Mouse (Mus musculus) inflammation-experienced regulatory T-cells, adult 6 months (primary cell): ENCODE data around the gene Flvcr2. TPM values are rescaled to one million over a fixed set of nuclear protein-coding genes. Genes with fewer than 3 reads are reported as not detected.

Source experiments
- ATAC-seq: one replicate; pipeline ENCODE4 v1.8.0; 2017
- polyA plus RNA-seq, 3 experiments: library from polyadenylated mRNA; unstranded; fragments of 100-300 nt; shearing (Covaris generic); gene quantifications; one replicate each; pipeline ENCODE4 v1.2.1; 2017

Flvcr2 gene
- under 1 TPM; 0.58 to 0.74 (median 0.60) TPM for polyA plus RNA-seq

- peak; percentile 69 for ATAC-seq
Measured at GRCm38 (mm10) chr12:85745827-85746695, at the start of gene Flvcr2. TSS of gene Flvcr2 (plus strand) at chr12:85746539.

DNA sequence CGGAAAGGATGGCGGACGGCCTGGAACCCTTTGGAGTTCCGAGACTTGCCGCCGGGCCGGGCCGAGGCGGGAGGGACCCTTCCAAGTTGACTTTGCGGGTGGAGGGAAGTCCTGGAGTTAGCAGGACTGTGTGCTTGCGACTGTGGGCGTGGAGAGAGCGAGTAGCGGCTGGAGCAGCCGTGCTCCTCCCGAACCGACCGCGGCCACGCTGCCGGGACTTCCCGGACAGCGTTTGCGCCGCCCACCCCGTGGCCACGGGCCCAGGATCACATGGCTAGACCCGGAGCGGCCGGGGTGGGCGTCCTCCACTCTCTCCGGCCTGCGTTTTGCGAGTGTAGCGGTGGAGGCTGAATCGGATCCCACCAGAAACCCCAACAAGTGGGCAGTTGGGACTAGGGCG, 48.2 kb upstream of the Flvcr2 start:
- peak; percentile 53 for ATAC-seq

GRCm38 (mm10) chr12:85700191-85700841, 46.0 kb upstream of the Flvcr2 start:
- ATAC-seq = no peak

DNA sequence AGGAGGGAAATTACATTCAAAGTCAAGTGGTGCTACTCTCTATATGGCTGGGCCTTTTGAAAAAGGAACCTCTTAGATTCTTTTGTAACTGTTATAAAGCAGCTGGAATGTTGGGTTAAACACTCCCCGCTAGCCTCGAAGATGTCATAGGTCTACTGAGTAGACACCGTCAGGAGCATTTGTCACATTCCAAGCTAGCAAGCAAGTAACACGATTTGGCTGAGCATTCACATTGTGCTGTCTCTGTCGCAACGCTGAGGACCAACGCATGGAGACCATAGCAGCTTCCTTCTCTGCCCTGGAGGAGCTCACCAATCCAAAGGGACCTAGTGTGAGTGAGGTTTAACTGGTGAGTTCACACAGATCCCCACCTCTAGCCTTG, 45.5 kb upstream of the Flvcr2 start:
- no peak for ATAC-seq

- no peak for ATAC-seq
Measured at GRCm38 (mm10) chr12:85702166-85703055, 43.9 kb upstream of the Flvcr2 start.

DNA sequence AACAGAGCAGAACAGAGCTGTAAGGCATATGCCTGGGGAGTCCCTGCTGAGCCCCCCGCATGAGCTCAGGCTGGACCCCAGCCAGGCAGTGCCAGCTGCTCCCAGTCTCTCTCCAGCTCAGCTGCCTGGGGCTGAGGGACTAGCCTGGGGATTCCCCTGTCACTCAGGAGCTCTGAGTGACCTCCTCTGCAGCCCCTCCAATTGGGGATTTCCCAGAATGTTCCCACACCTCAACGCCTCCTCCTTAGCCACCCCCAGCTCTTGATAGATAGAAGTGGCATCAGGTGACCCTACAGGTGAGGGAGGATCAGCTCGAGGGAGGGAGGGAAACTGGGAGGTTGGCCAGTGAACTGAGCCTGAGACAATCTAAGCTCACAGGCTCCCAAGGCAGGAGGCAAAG, 42.8 kb upstream of the Flvcr2 start:
- no peak for ATAC-seq

DNA sequence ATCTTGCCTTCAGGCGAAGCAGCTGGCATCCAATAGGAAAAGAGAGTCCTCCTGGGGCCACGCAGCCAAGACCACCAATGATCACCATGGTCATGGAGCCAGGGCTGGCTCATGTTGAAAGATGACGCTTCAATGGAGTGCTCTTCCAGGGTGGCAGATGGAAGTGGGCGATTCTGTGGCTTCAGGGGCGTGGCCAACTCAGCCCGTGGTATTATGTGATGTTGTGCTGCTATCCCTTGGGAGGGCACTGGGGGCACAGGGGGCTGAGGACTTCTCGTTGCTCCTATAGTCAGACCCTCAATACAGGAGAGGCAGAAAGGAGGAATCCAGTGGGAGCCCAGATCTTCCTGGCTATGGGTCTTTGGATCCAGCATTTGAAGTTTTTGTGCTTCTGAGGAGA, 41.8 kb upstream of the Flvcr2 start:
- peak; percentile 34 for ATAC-seq

GRCm38 (mm10) chr12:85705002-85705830, 41.1 kb upstream of the Flvcr2 start:
- peak; percentile 67 for ATAC-seq

- ATAC-seq = peak; percentile 29
Measured at GRCm38 (mm10) chr12:85705831-85706530, 40.4 kb upstream of the Flvcr2 start.

- ATAC-seq = no peak
Measured at GRCm38 (mm10) chr12:85706906-85707305, 39.4 kb upstream of the Flvcr2 start.

- ATAC-seq = no peak
Measured at GRCm38 (mm10) chr12:85707391-85707790, 38.9 kb upstream of the Flvcr2 start.

GRCm38 (mm10) chr12:85708556-85708955, 37.8 kb upstream of the Flvcr2 start:
- no peak for ATAC-seq

- no peak for ATAC-seq
Measured at GRCm38 (mm10) chr12:85710695-85711094, 35.6 kb upstream of the Flvcr2 start.

- peak; percentile 39 for ATAC-seq
Measured at GRCm38 (mm10) chr12:85712587-85712986, 33.8 kb upstream of the Flvcr2 start.

DNA sequence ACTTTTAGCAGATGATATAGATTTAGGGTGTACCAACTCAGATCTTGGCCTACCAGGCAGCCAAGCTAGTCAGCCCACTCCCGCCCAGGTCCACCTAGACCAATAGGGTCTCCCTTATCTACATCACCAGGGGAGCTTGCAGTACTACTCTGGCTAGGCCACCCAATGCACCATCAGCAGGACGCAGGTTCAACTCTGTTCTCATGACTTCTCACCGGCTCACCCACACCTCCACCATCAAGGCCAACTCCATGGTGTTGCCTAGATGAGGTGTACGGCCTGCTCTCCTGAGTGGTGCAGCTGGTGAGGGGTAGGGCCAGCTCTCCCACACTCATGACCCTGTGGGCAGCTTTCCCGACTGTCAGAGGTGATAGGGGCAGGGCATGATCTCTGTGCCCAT, 32.2 kb upstream of the Flvcr2 start:
- ATAC-seq = no peak

DNA sequence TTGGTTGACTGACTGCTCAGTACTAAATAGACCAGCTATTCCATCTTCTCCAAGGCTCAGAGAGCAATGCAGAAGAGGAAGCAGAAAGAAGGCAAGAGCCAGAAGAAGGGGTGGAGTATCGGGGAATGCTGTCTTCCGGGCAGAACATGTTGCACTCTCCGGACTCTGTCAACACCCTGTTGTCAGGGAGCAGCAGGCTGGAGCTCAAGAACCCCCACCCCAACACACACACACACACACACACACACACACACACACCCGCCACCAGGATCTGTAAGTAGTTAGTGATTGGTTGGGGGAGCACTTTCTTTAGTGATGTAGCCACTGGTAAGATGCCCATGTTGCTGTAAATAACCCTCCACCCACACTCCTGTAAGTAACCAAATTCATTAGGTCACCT, 21.0 kb upstream of the Flvcr2 start:
- no peak for ATAC-seq

DNA sequence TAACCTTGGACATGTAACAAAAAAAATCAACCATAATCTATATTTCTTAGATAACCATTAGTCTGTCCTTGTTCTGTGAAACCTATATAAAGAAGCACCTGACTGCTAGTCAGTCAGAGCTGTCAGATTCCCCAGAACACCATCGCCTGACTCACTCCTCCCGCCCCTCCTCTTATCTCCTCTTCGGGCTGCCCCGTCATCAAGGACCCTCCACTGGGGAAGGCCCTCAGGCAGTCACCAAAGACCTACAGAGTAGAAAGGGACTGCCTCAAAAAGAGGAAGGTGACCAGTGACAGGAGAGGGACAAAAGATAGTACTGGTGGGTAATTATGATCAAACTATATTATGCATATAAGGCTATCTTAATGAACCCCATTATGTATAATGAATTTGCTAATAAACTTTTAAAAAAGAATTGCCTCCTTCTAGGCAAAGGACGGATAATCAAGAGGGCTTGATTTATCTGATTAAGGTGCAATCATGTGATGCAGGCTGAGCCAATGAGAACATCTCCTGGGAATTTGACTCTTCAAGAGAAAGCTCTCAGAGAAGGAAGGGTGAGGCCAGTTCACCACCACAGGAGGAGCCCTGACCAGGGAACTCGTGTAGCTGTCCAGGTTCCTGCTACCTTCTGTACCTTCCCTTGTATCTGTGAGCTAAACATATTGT, 19.5 kb upstream of the Flvcr2 start:
- ATAC-seq = no peak

GRCm38 (mm10) chr12:85728181-85728580, 18.2 kb upstream of the Flvcr2 start:
- ATAC-seq = no peak

- ATAC-seq = peak; percentile 64
Measured at GRCm38 (mm10) chr12:85729022-85729944, 17.1 kb upstream of the Flvcr2 start.

- no peak for ATAC-seq
Measured at GRCm38 (mm10) chr12:85729945-85730290, 16.4 kb upstream of the Flvcr2 start.
